Mouse (Mus musculus): ENCODE data around the gene Dctn1. TPM values are rescaled to one million over a fixed set of nuclear protein-coding genes. Genes with fewer than 3 reads are reported as not detected.

Dctn1 gene
- polyA plus RNA-seq, 1 experiment from 2014 or later: 61.5 TPM

DNA sequence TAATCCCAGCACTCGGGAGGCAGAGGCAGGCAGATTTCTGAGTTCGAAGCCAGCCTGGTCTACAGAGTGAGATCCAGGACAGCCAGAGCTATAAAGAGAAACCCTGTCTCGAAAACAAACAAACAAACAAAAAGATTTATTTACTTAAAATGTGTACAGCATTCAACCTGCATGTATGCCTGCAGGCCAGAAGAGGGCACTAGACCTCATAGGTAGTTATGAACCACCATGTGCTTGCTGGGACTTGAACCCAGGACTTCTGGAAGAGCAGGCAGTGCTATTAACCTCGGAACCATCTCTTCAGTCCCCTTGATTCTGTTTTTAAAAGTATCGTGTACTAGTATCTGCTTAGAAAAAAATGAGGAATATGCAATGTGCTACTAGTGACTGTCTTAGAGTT lies 38.3 kb upstream of the Dctn1 start:
- Histone ChIP-seq H3K79me2 (ENCODE audit: inconsistent target) (peaks cover 8% of the 10 kb centered on the region; the same call in 1 of the 2 replicates), H3K27ac (no peak overlapping the region), H3K36me3 (ENCODE audit: inconsistent target) (no peaks in the 10 kb centered on the region), H3K4me3 (ENCODE audit: inconsistent target) (no peak overlapping the region)
- WGBS (ENCODE audit: missing documents): 97% methylated on average over 5 of the region's 5 CpGs

DNA sequence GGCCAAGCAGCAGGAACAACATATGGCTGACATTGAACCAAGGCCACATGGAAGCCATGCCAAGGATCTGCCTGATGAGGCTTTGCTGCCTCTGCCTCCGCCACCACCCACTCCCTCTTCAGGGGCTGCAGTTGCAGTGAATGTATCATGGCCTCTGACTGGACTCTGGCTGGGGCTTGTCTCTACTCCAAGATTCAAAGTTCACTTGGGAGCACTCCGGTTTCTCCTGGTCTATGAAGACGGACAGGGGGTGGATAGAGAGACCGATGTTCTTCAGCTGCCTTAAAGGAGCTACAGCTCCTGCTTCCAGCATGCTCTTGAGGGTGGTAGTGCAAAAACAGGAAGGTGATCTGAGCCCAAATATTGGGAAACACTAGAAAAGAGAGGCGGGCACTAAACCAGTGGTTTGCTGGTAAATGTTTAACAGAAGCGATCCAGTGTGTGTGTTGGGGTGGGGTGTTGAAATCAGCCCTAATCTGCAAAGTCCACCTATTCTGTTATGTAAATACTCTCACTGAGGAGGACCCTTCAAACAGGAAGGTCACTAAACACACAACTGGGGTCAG lies 34.2 kb upstream of the Dctn1 start:
- Histone ChIP-seq H3K27ac (peak overlapping the region; percentile 16), H3K4me3 (ENCODE audit: inconsistent target) (no peak overlapping the region), H3K79me2 (ENCODE audit: inconsistent target) (no peaks in the 10 kb centered on the region), H3K36me3 (ENCODE audit: inconsistent target) (no peaks in the 10 kb centered on the region)
- 12% methylated on average over 6 of the region's 6 CpGs for WGBS (ENCODE audit: missing documents)

DNA sequence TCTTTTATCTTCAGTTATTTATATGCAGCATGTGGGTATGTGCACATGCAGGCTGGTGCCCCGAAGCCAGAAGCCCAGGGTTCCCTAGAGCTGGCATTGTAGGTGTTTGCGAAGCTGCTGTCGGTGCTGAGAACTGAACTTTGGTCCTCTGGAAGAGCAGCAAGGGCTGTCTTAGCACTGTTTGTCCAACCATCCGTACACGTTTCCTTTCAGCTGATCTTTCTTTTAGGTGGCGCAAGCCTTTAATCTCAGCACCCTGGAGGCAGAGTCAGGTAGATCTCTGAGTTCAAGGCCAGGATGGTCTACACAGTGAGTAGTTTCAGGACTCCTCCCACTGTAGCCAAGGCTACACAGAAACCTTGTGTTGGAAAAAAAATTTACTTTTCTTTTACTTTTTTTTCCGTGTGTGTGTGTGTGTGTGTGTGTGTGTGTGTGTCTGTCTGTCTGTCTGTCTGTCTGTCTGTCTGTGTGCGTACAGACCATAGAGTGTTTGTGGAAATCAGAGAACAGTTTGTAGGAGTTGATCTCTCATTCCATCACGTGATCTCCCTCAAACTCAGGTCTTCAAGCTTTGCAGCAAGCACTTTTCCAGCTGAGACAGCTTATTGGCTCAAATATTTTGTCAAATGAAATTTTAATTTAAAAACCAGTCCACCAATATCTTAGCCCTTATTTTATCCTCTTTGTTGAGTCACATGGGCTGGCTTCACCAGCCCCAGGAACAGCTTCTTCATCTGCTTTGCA lies 33.4 kb upstream of the Dctn1 start:
- Histone ChIP-seq H3K79me2 (ENCODE audit: inconsistent target) (no peaks in the 10 kb centered on the region), H3K27ac (peak overlapping the region; percentile 16), H3K36me3 (ENCODE audit: inconsistent target) (no peaks in the 10 kb centered on the region), H3K4me3 (ENCODE audit: inconsistent target) (no peak overlapping the region)
- WGBS (ENCODE audit: missing documents): 78% methylated on average over 9 of the region's 9 CpGs

DNA sequence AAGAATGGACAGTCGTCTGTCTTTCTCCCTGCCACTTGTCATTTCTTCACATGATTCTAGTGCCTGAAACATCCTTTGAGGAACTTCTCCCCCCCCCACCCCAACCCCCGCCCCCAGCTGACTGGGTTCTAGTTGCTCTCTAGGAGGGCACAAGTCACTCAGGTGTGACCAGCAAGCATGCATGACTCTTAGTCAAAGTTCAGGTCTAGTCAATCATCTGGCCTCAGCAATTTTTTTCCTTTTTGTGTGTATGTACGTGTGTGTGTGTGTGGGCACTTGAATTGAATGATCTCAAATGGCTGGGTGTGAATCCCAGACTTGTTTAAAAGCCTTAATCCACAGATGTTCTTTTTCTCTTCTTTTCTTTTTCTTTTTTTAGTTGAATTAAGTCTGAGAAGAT lies 31.5 kb upstream of the Dctn1 start:
- no peaks in the 10 kb centered on the region for H3K36me3 ChIP-seq (ENCODE audit: inconsistent target)
- no peak overlapping the region for H3K4me3 ChIP-seq (ENCODE audit: inconsistent target)
- H3K27ac ChIP-seq: no peak overlapping the region
- whole genome bisulfite sequencing (ENCODE audit: missing documents): 67% methylated on average over 3 of the region's 3 CpGs
- H3K79me2 ChIP-seq (ENCODE audit: inconsistent target): no peaks in the 10 kb centered on the region

DNA sequence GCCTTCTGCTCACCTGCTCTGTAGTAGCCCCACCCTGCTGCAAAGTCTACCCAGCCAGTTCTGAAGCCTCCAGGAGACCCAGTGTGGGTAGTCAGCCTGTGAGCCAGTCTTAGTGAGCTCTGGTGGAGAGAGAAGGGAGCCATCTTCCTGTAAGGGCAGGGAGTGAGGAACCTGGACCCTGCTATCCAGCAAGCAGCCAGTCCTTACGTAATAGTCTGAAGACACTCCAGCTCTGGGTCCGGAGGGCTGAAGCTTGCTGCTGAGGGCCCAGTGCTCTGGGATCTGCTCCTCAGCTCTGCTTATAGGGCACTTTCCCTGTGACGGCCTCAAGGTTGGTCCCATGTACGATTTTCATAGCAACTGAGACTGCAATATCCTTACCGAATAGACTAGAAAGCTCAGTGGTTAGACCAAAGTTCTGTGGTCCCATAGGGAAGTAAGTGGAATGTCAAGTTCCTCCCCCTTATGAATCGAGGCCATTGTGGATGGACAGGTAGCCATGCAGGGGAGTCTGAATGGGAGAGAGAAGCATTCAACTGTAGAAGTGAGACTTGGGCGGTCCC lies 30.7 kb upstream of the Dctn1 start, which contains the start of gene Rtkn:
Rtkn (plus strand) TSS at position 513 of the 563 bp plus-strand sequence.
- 62% methylated on average over 7 of the region's 7 CpGs for WGBS (ENCODE audit: missing documents)

DNA sequence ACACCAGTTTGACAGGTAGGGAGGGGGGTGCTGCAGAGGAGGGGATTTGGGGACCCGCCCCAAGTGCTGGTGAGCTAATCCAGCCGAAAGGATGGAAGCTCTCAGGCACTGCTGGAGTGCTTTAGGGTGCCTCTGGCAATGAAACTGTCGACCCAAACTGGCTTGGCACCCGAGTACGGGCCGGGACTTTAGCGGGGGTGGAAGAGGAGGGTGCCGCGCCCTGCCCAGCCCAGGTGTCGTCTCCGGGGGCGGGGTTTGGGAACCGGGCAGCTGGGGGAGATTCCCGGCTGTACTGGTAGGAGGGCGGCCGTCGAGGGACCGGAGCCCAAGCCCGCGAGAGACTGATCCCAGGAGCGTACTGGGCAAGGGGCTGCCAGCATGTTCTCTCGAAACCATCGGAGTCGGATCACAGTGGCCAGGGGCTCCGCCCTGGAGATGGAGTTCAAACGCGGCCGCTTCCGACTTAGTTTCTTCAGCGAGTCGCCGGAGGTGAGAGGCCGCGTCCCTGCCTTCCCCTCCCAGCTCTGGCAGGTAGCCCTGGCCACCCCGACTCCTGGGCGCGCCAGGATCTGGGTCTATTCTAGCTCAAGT lies 30.1 kb upstream of the Dctn1 start:
- Histone ChIP-seq H3K79me2 (ENCODE audit: inconsistent target) (no peaks in the 10 kb centered on the region), H3K4me3 (ENCODE audit: inconsistent target) (no peak overlapping the region), H3K36me3 (ENCODE audit: inconsistent target) (no peaks in the 10 kb centered on the region), H3K27ac (no peak overlapping the region)
- WGBS (ENCODE audit: missing documents): 49% methylated on average over 33 of the region's 37 CpGs

More for the DNA sequence above, 30.7 kb upstream of the Dctn1 start, which contains the start of gene Rtkn:
- Histone ChIP-seq H3K79me2 (ENCODE audit: inconsistent target) (no peaks in the 10 kb centered on the region), H3K27ac (no peak within 1 kb of the TSS), H3K36me3 (ENCODE audit: inconsistent target) (no peaks in the 10 kb centered on the region), H3K4me3 (ENCODE audit: inconsistent target) (no peak within 1 kb of the TSS)

DNA sequence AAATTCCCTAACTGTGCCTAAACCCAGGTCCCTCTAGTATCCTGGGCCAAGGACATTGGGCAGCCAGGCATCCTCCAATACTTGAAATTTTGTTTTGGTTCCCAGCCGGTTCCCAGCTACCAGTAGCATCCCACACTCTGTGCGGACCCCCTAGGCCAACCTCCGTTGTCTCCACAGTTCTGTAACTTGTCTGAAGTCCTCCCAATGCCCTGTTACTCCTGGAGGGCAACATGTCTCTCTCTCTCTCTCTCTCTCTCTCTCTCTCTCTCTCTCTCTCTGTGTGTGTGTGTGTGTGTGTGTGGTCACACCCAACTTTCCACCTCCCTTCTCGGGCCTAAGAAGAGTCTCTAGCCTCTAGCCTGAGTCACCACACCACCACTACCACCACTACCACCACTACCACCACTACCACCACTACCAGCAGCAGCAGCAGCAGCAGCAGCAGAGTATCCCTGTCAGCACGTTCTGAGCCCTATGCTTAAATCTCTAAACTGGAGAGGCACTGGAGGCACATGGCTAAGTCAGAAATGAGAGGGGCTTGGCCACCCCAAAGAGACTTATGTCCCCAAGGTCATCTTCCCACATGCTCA lies 29.3 kb upstream of the Dctn1 start:
- H3K27ac ChIP-seq: no peak overlapping the region
- WGBS (ENCODE audit: missing documents): 81% methylated on average over 4 of the region's 5 CpGs
- H3K36me3 ChIP-seq (ENCODE audit: inconsistent target): no peaks in the 10 kb centered on the region
- H3K79me2 ChIP-seq (ENCODE audit: inconsistent target): no peaks in the 10 kb centered on the region
- peak overlapping the region; percentile 28 for H3K4me3 ChIP-seq (ENCODE audit: inconsistent target)

DNA sequence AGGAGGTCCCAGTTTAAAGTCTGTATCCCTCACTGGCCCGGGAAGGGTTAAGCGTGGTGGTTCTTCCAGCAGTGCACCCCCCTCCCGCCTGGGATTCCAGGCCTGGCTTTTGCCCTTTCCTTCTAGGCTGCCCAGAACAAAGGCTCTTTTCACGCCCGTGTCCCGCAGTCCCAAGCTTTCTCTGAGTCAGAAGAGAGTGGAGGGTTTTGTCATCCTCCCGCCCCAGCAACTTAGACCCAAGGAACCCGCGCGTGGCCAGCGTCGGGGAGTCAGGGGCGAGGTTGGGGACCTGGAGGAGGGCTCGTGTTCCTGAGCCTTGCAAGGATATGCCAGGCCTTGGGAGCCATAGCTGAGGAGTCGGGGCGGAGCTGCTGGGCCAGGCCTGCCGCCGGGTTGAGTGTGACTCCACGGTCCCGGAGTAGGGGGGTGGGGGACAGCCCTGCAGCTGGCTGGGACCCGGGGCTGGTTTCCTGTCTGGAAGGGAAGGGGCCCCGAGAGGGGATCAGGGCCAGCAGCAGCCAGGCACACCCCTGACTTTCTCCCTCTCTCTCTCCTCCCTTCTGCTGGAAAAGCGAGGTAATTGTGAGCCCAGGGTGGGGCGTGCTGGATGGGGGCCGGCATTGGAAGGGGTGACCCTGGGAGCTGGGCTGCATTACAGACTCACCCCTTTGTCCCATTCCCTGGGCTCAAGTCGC lies 28.7 kb upstream of the Dctn1 start:
- WGBS (ENCODE audit: missing documents): 24% methylated on average over 26 of the region's 26 CpGs
- Histone ChIP-seq H3K27ac (peak overlapping the region; percentile 33; the same call in 1 of the 2 replicates), H3K79me2 (ENCODE audit: inconsistent target) (no peaks in the 10 kb centered on the region), H3K36me3 (ENCODE audit: inconsistent target) (no peaks in the 10 kb centered on the region), H3K4me3 (ENCODE audit: inconsistent target) (peak overlapping the region; percentile 28)

DNA sequence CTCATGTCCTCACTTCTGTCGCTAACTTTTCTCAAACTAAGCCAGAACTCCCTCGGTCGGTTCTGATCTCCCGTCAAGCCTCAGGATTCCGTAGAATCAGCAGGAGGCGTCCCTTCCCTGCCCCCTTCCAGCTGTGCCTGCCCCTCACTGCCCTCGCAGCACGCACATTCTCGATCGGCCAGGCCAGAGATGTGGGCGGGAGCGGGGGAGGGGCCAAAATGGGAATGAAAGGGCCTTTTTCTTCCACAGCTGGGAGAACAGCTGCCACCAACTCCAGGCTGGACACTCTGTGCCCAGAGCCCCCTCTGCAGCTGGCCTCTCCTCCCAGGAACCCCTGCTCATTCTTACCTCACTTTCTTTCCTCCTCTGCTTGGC lies 28.2 kb upstream of the Dctn1 start:
- Histone ChIP-seq H3K79me2 (ENCODE audit: inconsistent target) (no peaks in the 10 kb centered on the region), H3K36me3 (ENCODE audit: inconsistent target) (no peaks in the 10 kb centered on the region), H3K27ac (peak overlapping the region; percentile 33; the same call in 1 of the 2 replicates), H3K4me3 (ENCODE audit: inconsistent target) (peak overlapping the region; percentile 28)
- 10% methylated on average over 12 of the region's 12 CpGs for WGBS (ENCODE audit: missing documents)

DNA sequence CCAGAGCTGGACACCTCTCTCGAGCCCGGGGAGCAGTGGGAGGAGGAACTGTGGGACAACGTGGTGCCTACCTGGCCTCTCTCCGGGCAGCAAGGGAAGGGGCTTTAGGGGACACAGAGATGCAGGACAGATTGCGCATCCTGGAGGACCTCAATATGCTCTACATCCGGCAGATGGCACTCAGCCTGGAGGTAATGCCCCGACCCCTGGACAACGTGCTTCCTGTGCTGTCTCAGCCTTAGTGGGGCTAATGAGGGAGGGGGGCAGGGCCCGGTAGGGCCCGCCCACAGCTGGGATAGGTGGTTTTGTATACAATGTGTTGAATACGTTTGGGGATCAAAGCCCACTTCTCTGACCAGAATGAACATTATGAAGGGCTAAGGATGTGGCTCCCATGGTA lies 27.7 kb upstream of the Dctn1 start:
- H3K27ac ChIP-seq: no peak overlapping the region
- no peaks in the 10 kb centered on the region for H3K36me3 ChIP-seq (ENCODE audit: inconsistent target)
- WGBS (ENCODE audit: missing documents): 18% methylated on average over 9 of the region's 11 CpGs
- H3K4me3 ChIP-seq (ENCODE audit: inconsistent target): no peak overlapping the region
- no peaks in the 10 kb centered on the region for H3K79me2 ChIP-seq (ENCODE audit: inconsistent target)

DNA sequence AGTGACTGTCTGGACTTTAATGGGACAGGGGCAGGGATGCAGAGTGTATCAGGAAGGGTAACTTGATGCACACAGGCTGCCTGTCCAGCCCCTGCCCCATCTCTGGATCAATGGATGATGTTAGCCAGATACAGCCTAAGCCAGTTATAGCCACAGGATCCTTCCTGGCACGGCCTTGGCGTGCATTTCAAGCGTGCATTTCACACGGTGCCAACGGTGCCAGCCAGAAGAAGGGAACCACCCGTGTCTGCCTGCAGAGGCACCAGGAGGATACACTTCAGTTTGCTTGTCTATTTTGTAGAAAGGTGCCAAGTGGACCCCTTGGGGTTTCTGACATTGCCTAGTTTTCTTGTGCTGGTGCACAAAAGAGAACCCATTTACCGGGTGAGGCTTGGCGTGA lies 25.7 kb upstream of the Dctn1 start:
- WGBS (ENCODE audit: missing documents): 98% methylated on average over 8 of the region's 8 CpGs
- H3K27ac ChIP-seq: no peak overlapping the region

DNA sequence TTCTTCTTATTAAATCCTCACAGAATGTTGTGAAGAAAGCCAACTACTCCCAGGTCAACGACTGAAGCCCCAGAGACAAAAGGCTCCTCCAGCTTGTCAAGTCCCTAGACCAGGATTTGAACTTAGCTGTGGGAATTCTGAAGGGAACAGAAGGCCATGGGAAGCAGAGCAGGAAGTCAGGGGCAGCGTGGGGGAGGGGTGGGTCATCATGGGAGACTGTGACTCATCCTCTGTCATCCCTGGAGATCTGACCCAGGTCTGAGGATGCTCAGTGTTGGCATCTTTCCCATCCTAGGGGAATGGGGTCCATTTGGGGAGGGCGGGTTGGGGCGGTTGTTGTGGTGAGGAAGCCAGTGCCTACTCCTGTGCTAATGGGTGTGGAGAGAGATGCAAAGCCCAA lies 24.1 kb upstream of the Dctn1 start:
- 90% methylated on average over 4 of the region's 4 CpGs for WGBS (ENCODE audit: missing documents)
- Histone ChIP-seq H3K4me3 (ENCODE audit: inconsistent target) (no peak overlapping the region), H3K79me2 (ENCODE audit: inconsistent target) (no peaks in the 10 kb centered on the region), H3K27ac (no peak overlapping the region), H3K36me3 (ENCODE audit: inconsistent target) (no peaks in the 10 kb centered on the region)

More for the DNA sequence above, 25.7 kb upstream of the Dctn1 start:
- Histone ChIP-seq H3K36me3 (ENCODE audit: inconsistent target) (no peaks in the 10 kb centered on the region), H3K79me2 (ENCODE audit: inconsistent target) (no peaks in the 10 kb centered on the region), H3K4me3 (ENCODE audit: inconsistent target) (no peak overlapping the region)

DNA sequence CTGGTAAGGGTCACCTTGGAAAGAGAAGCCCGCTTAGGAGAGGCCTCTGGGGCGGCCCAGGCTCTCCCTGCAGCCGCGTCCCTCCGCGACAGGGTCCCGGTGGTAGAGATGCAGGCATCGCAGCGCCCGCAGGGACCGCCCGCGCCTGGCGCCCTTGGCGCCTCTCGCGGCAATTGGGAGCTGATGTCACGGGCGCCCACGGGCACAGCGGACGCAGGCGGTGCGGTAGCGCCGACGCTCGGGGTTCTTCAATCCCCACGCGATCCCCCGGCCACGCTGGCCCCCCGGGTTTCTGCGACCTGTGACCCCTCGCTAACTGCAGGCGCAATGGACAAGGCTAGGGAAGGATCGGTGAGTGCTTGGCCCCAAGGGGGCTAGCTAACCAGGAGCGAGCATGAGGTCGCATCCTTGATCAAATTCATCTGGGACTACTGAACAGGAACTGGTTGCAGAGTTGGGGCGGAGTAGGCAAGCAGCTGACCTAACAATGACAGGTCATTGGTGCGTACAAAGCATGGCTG lies 23.4 kb upstream of the Dctn1 start:
- 30% methylated on average over 40 of the region's 41 CpGs for WGBS (ENCODE audit: missing documents)
- no peaks in the 10 kb centered on the region for H3K36me3 ChIP-seq (ENCODE audit: inconsistent target)
- no peak overlapping the region for H3K4me3 ChIP-seq (ENCODE audit: inconsistent target)
- H3K27ac ChIP-seq: no peak overlapping the region
- H3K79me2 ChIP-seq (ENCODE audit: inconsistent target): no peaks in the 10 kb centered on the region

DNA sequence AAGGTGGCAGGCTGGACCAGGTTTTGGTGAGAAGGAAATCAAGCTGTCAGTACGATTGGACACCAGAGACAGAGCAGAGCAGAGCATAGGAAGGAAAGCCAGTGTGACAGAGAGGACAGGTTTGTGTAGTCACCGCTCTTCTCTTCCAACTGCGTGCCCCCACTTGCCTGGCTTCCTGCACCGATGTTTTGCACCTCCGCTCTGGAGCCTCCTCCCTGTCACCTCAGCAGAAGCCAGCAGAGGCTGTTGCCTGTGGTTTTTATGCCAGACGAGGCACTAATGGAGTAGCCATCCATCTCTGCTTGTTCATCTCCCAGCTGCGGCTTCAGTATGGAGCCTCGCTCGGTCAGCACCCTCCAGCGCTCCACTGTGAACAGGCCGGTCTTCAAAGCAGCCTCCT lies 22.8 kb upstream of the Dctn1 start:
- Histone ChIP-seq H3K79me2 (ENCODE audit: inconsistent target) (no peaks in the 10 kb centered on the region), H3K36me3 (ENCODE audit: inconsistent target) (no peaks in the 10 kb centered on the region), H3K27ac (no peak overlapping the region), H3K4me3 (ENCODE audit: inconsistent target) (no peak overlapping the region)
- 85% methylated on average over 11 of the region's 11 CpGs for WGBS (ENCODE audit: missing documents)

All from macrophage (primary cell).